Mouse (Mus musculus): ENCODE measurements around the gene Nfib. TPM values are rescaled to one million over a fixed set of nuclear protein-coding genes. Genes with fewer than 3 reads are reported as not detected.

Gene Nfib
- total and polyA plus RNA-seq, 3 experiments: 0.04 to 0.11 (median 0.09) TPM

GRCm38 (mm10) chr4:82249518-82250354 lies 455.8 kb downstream of the Nfib start:
- H3K4me2 ChIP-seq (ENCODE audit: insufficient read depth, low read depth, poor library complexity, severe bottlenecking): no peak overlapping the region; the same call in 1 of the 2 replicates
- H3K79me2 ChIP-seq (replicated peaks; ENCODE audit: control insufficient read depth, extremely low read depth, insufficient read depth, poor library complexity, severe bottlenecking): no peaks in the 10 kb centered on the region
- H3K27ac ChIP-seq (ENCODE audit: insufficient read depth, low read depth): no peak overlapping the region
- no peak for TF ChIP-seq NELFE (IDR thresholded peaks at IDR 0.05; ENCODE audit: low read depth, low read length)
- no peaks in the 10 kb centered on the region for H3K36me3 ChIP-seq (replicated peaks in 1 of 2; ENCODE audit: control insufficient read depth in 1 of 2, insufficient read depth in 1 of 2, low read length in 1 of 2)
- in situ Hi-C loops (cut with MboI; ENCODE audit: low pct_ligation_motif_present, low pct_unique_long_range_greater_than_20kb, low sequenced_read_pairs): no loop called here
- no peaks in the 10 kb centered on the region for H3K27me3 ChIP-seq (replicated peaks)
- 0 out of 4 replicates have a peak, but pooled peaks cover 0 to 2% of the 10 kb centered on the region in 2 experiments for H3K4me1 ChIP-seq (ENCODE audit: control insufficient read depth in 1 of 2, insufficient read depth in 2 of 2)
- H3K9me3 ChIP-seq (replicated peaks; ENCODE audit: low read length): no peaks in the 10 kb centered on the region
- dilution Hi-C loops (cut with MboI; ENCODE audit: extremely low pct_ligation_motif_present, extremely low pct_unique_long_range_greater_than_20kb, low sequenced_read_pairs): no loop called here
- H3K9ac ChIP-seq (ENCODE audit: insufficient read depth, low read depth): no peak overlapping the region
- DNase-seq (ENCODE audit: extremely low read depth): no peak
- H3K4me3 ChIP-seq (replicated peaks in 1 of 3; ENCODE audit: low read depth in 2 of 3, low read length in 2 of 3, poor library complexity in 1 of 3): no peak overlapping the region

GRCm38 (mm10) chr4:82248961-82249360 lies 456.6 kb downstream of the Nfib start:
- DNase-seq (ENCODE audit: extremely low read depth): no peak
- no peaks in the 10 kb centered on the region for H3K9me3 ChIP-seq (replicated peaks; ENCODE audit: low read length)
- 0 out of 4 replicates have a peak, but pooled peaks cover 0 to 2% of the 10 kb centered on the region in 2 experiments for H3K4me1 ChIP-seq (ENCODE audit: control insufficient read depth in 1 of 2, insufficient read depth in 2 of 2)
- TF ChIP-seq POLR2AphosphoS2 (IDR thresholded peaks at IDR 0.05; ENCODE audit: low read depth, low read length) (no peak), EP300 (IDR thresholded peaks at IDR 0.05; ENCODE audit: low read length) (no peak)
- dilution Hi-C loops (cut with MboI; ENCODE audit: extremely low pct_ligation_motif_present, extremely low pct_unique_long_range_greater_than_20kb, low sequenced_read_pairs): no loop called here
- H3K4me3 ChIP-seq (replicated peaks in 1 of 3; ENCODE audit: low read depth in 2 of 3, low read length in 2 of 3, poor library complexity in 1 of 3): no peak overlapping the region
- in situ Hi-C loops (cut with MboI; ENCODE audit: low pct_ligation_motif_present, low pct_unique_long_range_greater_than_20kb, low sequenced_read_pairs): no loop called here
- no peak overlapping the region for H3K4me2 ChIP-seq (ENCODE audit: insufficient read depth, low read depth, poor library complexity, severe bottlenecking)
- H3K27me3 ChIP-seq (replicated peaks): no peaks in the 10 kb centered on the region
- no peaks in the 10 kb centered on the region for H3K36me3 ChIP-seq (replicated peaks in 1 of 2; ENCODE audit: control insufficient read depth in 1 of 2, insufficient read depth in 1 of 2, low read length in 1 of 2)
- no peak overlapping the region for H3K27ac ChIP-seq (ENCODE audit: insufficient read depth, low read depth)
- H3K9ac ChIP-seq (ENCODE audit: insufficient read depth, low read depth): no peak overlapping the region
- H3K79me2 ChIP-seq (replicated peaks; ENCODE audit: control insufficient read depth, extremely low read depth, insufficient read depth, poor library complexity, severe bottlenecking): no peaks in the 10 kb centered on the region

GRCm38 (mm10) chr4:82248031-82248430 lies 457.5 kb downstream of the Nfib start:
- in situ Hi-C loops (cut with MboI; ENCODE audit: low pct_ligation_motif_present, low pct_unique_long_range_greater_than_20kb, low sequenced_read_pairs): no loop called here
- no peaks in the 10 kb centered on the region for H3K27me3 ChIP-seq (replicated peaks)
- H3K9me3 ChIP-seq (replicated peaks; ENCODE audit: low read length): no peaks in the 10 kb centered on the region

GRCm38 (mm10) chr4:82246290-82246689 lies 459.3 kb downstream of the Nfib start:
- H3K9ac ChIP-seq (ENCODE audit: insufficient read depth, low read depth): no peak overlapping the region
- no peaks in the 10 kb centered on the region for H3K79me2 ChIP-seq (replicated peaks; ENCODE audit: control insufficient read depth, extremely low read depth, insufficient read depth, poor library complexity, severe bottlenecking)
- no peak overlapping the region for H3K4me2 ChIP-seq (ENCODE audit: insufficient read depth, low read depth, poor library complexity, severe bottlenecking)
- no peaks in the 10 kb centered on the region for H3K9me3 ChIP-seq (replicated peaks; ENCODE audit: low read length)
- no peaks in the 10 kb centered on the region for H3K36me3 ChIP-seq (replicated peaks in 1 of 2; ENCODE audit: control insufficient read depth in 1 of 2, insufficient read depth in 1 of 2, low read length in 1 of 2)
- dilution Hi-C loops (cut with MboI; ENCODE audit: extremely low pct_ligation_motif_present, extremely low pct_unique_long_range_greater_than_20kb, low sequenced_read_pairs) (no loop called here), in situ Hi-C loops (cut with MboI; ENCODE audit: low pct_ligation_motif_present, low pct_unique_long_range_greater_than_20kb, low sequenced_read_pairs) (no loop called here)
- DNase-seq (ENCODE audit: extremely low read depth): no peak
- no peak for TF ChIP-seq ELF1 (IDR thresholded peaks at IDR 0.05; ENCODE audit: low read depth, low read length)
- TF ChIP-seq TBP (conservative IDR thresholded peaks at IDR 0.05; ENCODE audit: low read depth, low read length): no peak
- no peak for TF ChIP-seq POLR2AphosphoS2 (IDR thresholded peaks at IDR 0.05; ENCODE audit: low read depth, low read length)
- no peak for TF ChIP-seq IRF4 (IDR thresholded peaks at IDR 0.05; ENCODE audit: low read depth, low read length)
- TF ChIP-seq POLR2A (IDR thresholded peaks at IDR 0.05; ENCODE audit: low read depth, low read length): no peak
- no peak for TF ChIP-seq UBTF (IDR thresholded peaks at IDR 0.05; ENCODE audit: low read depth, low read length)
- TF ChIP-seq MEF2A (IDR thresholded peaks at IDR 0.05; ENCODE audit: borderline replicate concordance, low read depth, low read length): no peak
- TF ChIP-seq ZKSCAN1 (IDR thresholded peaks at IDR 0.05; ENCODE audit: borderline replicate concordance, low read depth, low read length): no peak
- TF ChIP-seq ZNF384 (IDR thresholded peaks at IDR 0.05; ENCODE audit: low read depth, low read length): no peak
- H3K27me3 ChIP-seq (replicated peaks): no peaks in the 10 kb centered on the region
- 0 out of 4 replicates have a peak, but pooled peaks cover 0 to 2% of the 10 kb centered on the region in 2 experiments for H3K4me1 ChIP-seq (ENCODE audit: control insufficient read depth in 1 of 2, insufficient read depth in 2 of 2)
- no peak overlapping the region for H3K4me3 ChIP-seq (replicated peaks in 1 of 3; ENCODE audit: low read depth in 2 of 3, low read length in 2 of 3, poor library complexity in 1 of 3)
- no peak overlapping the region for H3K27ac ChIP-seq (ENCODE audit: insufficient read depth, low read depth)

More at GRCm38 (mm10) chr4:82248031-82248430, 457.5 kb downstream of the Nfib start:
- no peak for TF ChIP-seq MAZ (IDR thresholded peaks at IDR 0.05; ENCODE audit: low read depth, low read length)
- DNase-seq (ENCODE audit: extremely low read depth): no peak
- no peak overlapping the region for H3K4me3 ChIP-seq (replicated peaks in 1 of 3; ENCODE audit: low read depth in 2 of 3, low read length in 2 of 3, poor library complexity in 1 of 3)
- no peak overlapping the region for H3K4me2 ChIP-seq (ENCODE audit: insufficient read depth, low read depth, poor library complexity, severe bottlenecking)
- dilution Hi-C loops (cut with MboI; ENCODE audit: extremely low pct_ligation_motif_present, extremely low pct_unique_long_range_greater_than_20kb, low sequenced_read_pairs): no loop called here
- H3K79me2 ChIP-seq (replicated peaks; ENCODE audit: control insufficient read depth, extremely low read depth, insufficient read depth, poor library complexity, severe bottlenecking): no peaks in the 10 kb centered on the region
- H3K27ac ChIP-seq (ENCODE audit: insufficient read depth, low read depth): no peak overlapping the region
- H3K9ac ChIP-seq (ENCODE audit: insufficient read depth, low read depth): no peak overlapping the region
- H3K4me1 ChIP-seq (ENCODE audit: control insufficient read depth in 1 of 2, insufficient read depth in 2 of 2): 0 out of 4 replicates have a peak, but pooled peaks cover 0 to 2% of the 10 kb centered on the region in 2 experiments
- no peaks in the 10 kb centered on the region for H3K36me3 ChIP-seq (replicated peaks in 1 of 2; ENCODE audit: control insufficient read depth in 1 of 2, insufficient read depth in 1 of 2, low read length in 1 of 2)

Data from CH12.LX (cell line).